In the genomic region with DNA sequence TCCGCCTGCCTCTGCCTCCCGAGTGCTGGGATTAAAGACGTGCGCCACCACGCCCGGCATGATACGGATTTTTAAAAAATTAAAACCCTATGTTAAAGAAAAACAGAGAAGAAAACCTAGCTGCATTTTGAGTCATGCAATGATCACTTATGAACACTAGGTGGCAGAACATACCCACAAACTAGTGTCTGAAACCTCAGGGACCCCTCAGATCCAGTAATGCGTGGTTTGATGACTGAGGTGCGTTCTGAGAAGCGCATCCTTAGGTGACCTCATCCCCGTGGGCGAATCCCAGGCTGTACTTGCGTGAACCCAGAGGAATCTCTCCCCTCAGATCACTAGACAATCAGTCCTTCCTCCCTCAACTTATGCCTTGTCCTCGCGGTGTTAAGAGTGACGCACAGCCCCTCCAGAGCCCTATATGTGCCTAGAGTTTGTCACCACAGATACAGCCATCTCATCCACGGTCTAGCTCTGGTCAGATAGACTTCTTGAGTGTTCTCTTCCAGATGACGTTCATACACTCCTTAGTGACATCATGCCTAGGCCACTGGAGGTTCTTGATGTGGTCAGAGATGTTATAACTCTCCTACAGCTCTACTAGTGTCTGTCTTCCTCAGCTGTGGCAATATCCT, we compare ENCODE assay signal across 9 mouse cellular contexts. TPM values are rescaled to one million over a fixed set of nuclear protein-coding genes. Genes with fewer than 3 reads are reported as not detected.
DNase-seq lines count a peak whose midpoint lies in the region; ATAC-seq and TF ChIP-seq lines count a peak whose summit lies in the region.
"Had no signal": no experiment of that assay in that cellular context is flagged by ENCODE, and none has a peak within 500 bp of the region (broad histone marks: within the 10 kb centered on the region; RNA-seq: fewer than 3 reads in every experiment).

No protein-coding gene starts in this region.

- DNase-seq in cerebellum, postnatal 14 days, result peak; percentile 45 to 55
- DNase-seq in cerebellum, adult 11 months, result no peak
- peak; percentile 68 for DNase-seq in embryonic facial prominence, embryonic 11.5 days (ENCODE audit: low spot score)
- no peak for DNase-seq in gastrocnemius, postnatal 10 days
- DNase-seq: liver, embryonic 13.5 days had no signal

- no peaks in the 10 kb centered on the region for H3K79me2 ChIP-seq in myocyte (ENCODE audit: control insufficient read depth, insufficient read depth)

- H3K4me1 ChIP-seq in ES-Bruce4 (ENCODE audit: control insufficient read depth, insufficient read depth, low read length), result peaks cover 3% of the 10 kb centered on the region
- H3K4me1 ChIP-seq in embryonic facial prominence, embryonic 11.5 days (ENCODE audit: control insufficient read depth, insufficient read depth, low read length), result no peaks in the 10 kb centered on the region
- no peaks in the 10 kb centered on the region for H3K4me1 ChIP-seq in hindbrain, embryonic 12.5 days
- H3K4me1 ChIP-seq in limb, embryonic 12.5 days (replicated peaks), result no peaks in the 10 kb centered on the region
- H3K4me1 ChIP-seq: liver, embryonic 13.5 days had no signal

- no peaks in the 10 kb centered on the region for H3K9me3 ChIP-seq in ES-Bruce4 (replicated peaks; ENCODE audit: control insufficient read depth, insufficient read depth, low read length, poor library complexity, severe bottlenecking)
- H3K9me3 ChIP-seq in embryonic facial prominence, embryonic 11.5 days (replicated peaks; ENCODE audit: control insufficient read depth, low read length), result no peaks in the 10 kb centered on the region
- H3K9me3 ChIP-seq in hindbrain, embryonic 12.5 days (replicated peaks), result no peaks in the 10 kb centered on the region
- H3K9me3 ChIP-seq in limb, embryonic 12.5 days, result no peaks in the 10 kb centered on the region
- H3K9me3 ChIP-seq: liver, embryonic 13.5 days had no signal

- TF ChIP-seq POLR2A in ES-Bruce4 (IDR thresholded peaks at IDR 0.05; ENCODE audit: insufficient read depth, low read length) (no peak), myocyte (IDR thresholded peaks at IDR 0.05; ENCODE audit: insufficient read length, low read depth) (no peak)

- H3K4me2 ChIP-seq in embryonic facial prominence, embryonic 11.5 days (ENCODE audit: low read depth, low read length), result no peak overlapping the region
- H3K4me2 ChIP-seq in hindbrain, embryonic 12.5 days (replicated peaks), result peak overlapping the region; percentile 36
- H3K4me2 ChIP-seq in limb, embryonic 12.5 days, result no peak overlapping the region
- peak overlapping the region; percentile 31 for H3K4me2 ChIP-seq in myocyte (ENCODE audit: low read depth)
- H3K4me2 ChIP-seq: liver, embryonic 13.5 days had no signal

- H3K9ac ChIP-seq in ES-Bruce4 (ENCODE audit: low read depth, poor library complexity, severe bottlenecking), result 0 out of 2 replicates have a peak overlapping the region, but pooled peaks have one; percentile 6
- H3K9ac ChIP-seq in embryonic facial prominence, embryonic 11.5 days (replicated peaks; ENCODE audit: low read length), result no peak overlapping the region
- no peak overlapping the region for H3K9ac ChIP-seq in hindbrain, embryonic 12.5 days
- H3K9ac ChIP-seq in limb, embryonic 12.5 days (replicated peaks), result no peak overlapping the region
- H3K9ac ChIP-seq: liver, embryonic 13.5 days had no signal

- H3ac ChIP-seq in myocyte (ENCODE audit: control insufficient read depth, insufficient read length), result no peak overlapping the region

- peak; percentile 26 for TF ChIP-seq CTCF in ES-Bruce4 (IDR thresholded peaks at IDR 0.05; ENCODE audit: low read depth, low read length)

- no peak overlapping the region for H3K27ac ChIP-seq in ES-Bruce4 (ENCODE audit: insufficient read depth, low read length)
- H3K27ac ChIP-seq in embryonic facial prominence, embryonic 11.5 days (replicated peaks; ENCODE audit: low read depth, low read length), result no peak overlapping the region
- no peak overlapping the region for H3K27ac ChIP-seq in hindbrain, embryonic 12.5 days
- no peak overlapping the region for H3K27ac ChIP-seq in limb, embryonic 12.5 days
- H3K27ac ChIP-seq: liver, embryonic 13.5 days had no signal

- no peaks in the 10 kb centered on the region for H3K27me3 ChIP-seq in ES-Bruce4 (ENCODE audit: control insufficient read depth, insufficient read depth, low read length, poor library complexity, severe bottlenecking)
- no peaks in the 10 kb centered on the region for H3K27me3 ChIP-seq in embryonic facial prominence, embryonic 11.5 days (ENCODE audit: control insufficient read depth, insufficient read depth, low read length)
- no peaks in the 10 kb centered on the region for H3K27me3 ChIP-seq in hindbrain, embryonic 12.5 days
- no peaks in the 10 kb centered on the region for H3K27me3 ChIP-seq in limb, embryonic 12.5 days
- no peaks in the 10 kb centered on the region for H3K27me3 ChIP-seq in myocyte (ENCODE audit: control insufficient read depth, insufficient read depth, insufficient read length)
- H3K27me3 ChIP-seq: liver, embryonic 13.5 days had no signal

- ATAC-seq in embryonic facial prominence, embryonic 11.5 days (replicated peaks; ENCODE audit: insufficient number of reproducible peaks, low FRiP score, low TSS enrichment, low read depth), result peak; percentile 78; the same call in 1 of the 2 replicates
- peak; percentile 58; the same call in 1 of the 2 replicates for ATAC-seq in hindbrain, embryonic 12.5 days (ENCODE audit: low FRiP score)
- peak; percentile 52; the same call in 1 of the 2 replicates for ATAC-seq in limb, embryonic 12.5 days (ENCODE audit: insufficient number of reproducible peaks, insufficient read depth, low FRiP score, low TSS enrichment, low read depth)

- TF ChIP-seq EP300 in ES-Bruce4 (IDR thresholded peaks at IDR 0.05; ENCODE audit: insufficient read depth, low read depth, low read length), result no peak

- no peaks in the 10 kb centered on the region for H3K36me3 ChIP-seq in ES-Bruce4 (ENCODE audit: control insufficient read depth, insufficient read depth, low read length, poor library complexity, severe bottlenecking)
- H3K36me3 ChIP-seq in embryonic facial prominence, embryonic 11.5 days (replicated peaks; ENCODE audit: control insufficient read depth, insufficient read depth, low read depth, low read length), result no peaks in the 10 kb centered on the region
- no peaks in the 10 kb centered on the region for H3K36me3 ChIP-seq in hindbrain, embryonic 12.5 days
- no peaks in the 10 kb centered on the region for H3K36me3 ChIP-seq in limb, embryonic 12.5 days
- no peaks in the 10 kb centered on the region for H3K36me3 ChIP-seq in myocyte (ENCODE audit: control insufficient read depth, insufficient read depth)
- H3K36me3 ChIP-seq: liver, embryonic 13.5 days had no signal

- H3K4me3 ChIP-seq in ES-Bruce4 (ENCODE audit: low read depth, low read length) (no peak overlapping the region), myocyte (no peak overlapping the region)
- H3K4me3 ChIP-seq in embryonic facial prominence, embryonic 11.5 days (ENCODE audit: low read depth, low read length), result no peak overlapping the region
- no peak overlapping the region for H3K4me3 ChIP-seq in hindbrain, embryonic 12.5 days
- no peak overlapping the region for H3K4me3 ChIP-seq in limb, embryonic 12.5 days (replicated peaks)
- H3K4me3 ChIP-seq: liver, embryonic 13.5 days had no signal

- 22% methylated on average over 18 of the region's 18 CpGs for WGBS in embryonic facial prominence, embryonic 11.5 days
- WGBS in hindbrain, embryonic 12.5 days, result 22% methylated on average over 18 of the region's 18 CpGs
- WGBS in limb, embryonic 12.5 days, result 25% methylated on average over 18 of the region's 18 CpGs

TF ChIP-seq in myocyte, 11 proteins besides CTCF, POLR2A, EP300 and RAD21:
- TF ChIP-seq MAX (IDR thresholded peaks at IDR 0.05; ENCODE audit: low read depth), result no peak
- TF ChIP-seq TCF3 (IDR thresholded peaks at IDR 0.05; ENCODE audit: insufficient read length, low read depth), result no peak
- no peak for TF ChIP-seq SRF (IDR thresholded peaks at IDR 0.05; ENCODE audit: control insufficient read depth, insufficient read length, low read depth)
- no peak for TF ChIP-seq CEBPB (IDR thresholded peaks at IDR 0.05; ENCODE audit: insufficient read depth, poor library complexity, severe bottlenecking)
- no peak for TF ChIP-seq USF1 (IDR thresholded peaks at IDR 0.05; ENCODE audit: low read depth)
- no peak for TF ChIP-seq MYOD1 (IDR thresholded peaks at IDR 0.05; ENCODE audit: control insufficient read depth in 1 of 3, insufficient read length in 2 of 3, low read depth in 2 of 3)
- TF ChIP-seq TCF12 (IDR thresholded peaks at IDR 0.05; ENCODE audit: insufficient read depth, poor library complexity, severe bottlenecking), result no peak
- TF ChIP-seq MYOG (IDR thresholded peaks at IDR 0.05; ENCODE audit: control insufficient read depth in 1 of 3, insufficient read depth in 1 of 3, insufficient read length in 2 of 3, low read depth in 2 of 3), result no peak
- TF ChIP-seq E2F4 (IDR thresholded peaks at IDR 0.05; ENCODE audit: insufficient read depth), result no peak
- no peak for TF ChIP-seq POLR2AphosphoS2 (IDR thresholded peaks at IDR 0.05; ENCODE audit: insufficient read length, low read depth)
- TF ChIP-seq REST (IDR thresholded peaks at IDR 0.05; ENCODE audit: insufficient read depth, insufficient read length), result no peak

RNA-seq across cellular contexts. Expression of a gene that starts 14.9 kb away (rescaled TPM):
- 110 and 119 TPM in 2 replicates for polyA plus RNA-seq in ES-Bruce4 (2011; ENCODE audit: insufficient read depth, insufficient read length, low read depth, missing spikeins)
- polyA plus RNA-seq in embryonic facial prominence, embryonic 11.5 days (2014; fragmentation: Nextera tagmentation; extraction: Ambion mirVana), result 20.4 and 23.4 TPM in 2 replicates
- polyA plus RNA-seq in hindbrain, embryonic 12.5 days (2016; fragmentation: Nextera tagmentation; extraction: Ambion mirVana), result 23.2 and 29.3 TPM in 2 replicates
- polyA plus RNA-seq in limb, embryonic 12.5 days (2016; fragmentation: Nextera tagmentation; extraction: Ambion mirVana), result 23.7 and 23.8 TPM in 2 replicates
- polyA plus RNA-seq in myocyte (2012; fragmentation: generic; extraction: Trizol), result 14.1 TPM
- 10 to 100 TPM; 25.8 to 32.5 TPM for total RNA-seq in gastrocnemius, postnatal 10 days (2021)

RNA-seq across cellular contexts. Expression of a gene that starts 59.9 kb away (rescaled TPM):
- polyA plus RNA-seq in ES-Bruce4 (2011; ENCODE audit: insufficient read depth, insufficient read length, low read depth, missing spikeins) (2.2 and 3.1 TPM in 2 replicates), myocyte (2012; fragmentation: generic; extraction: Trizol) (0.35 TPM)
- polyA plus RNA-seq in embryonic facial prominence, embryonic 11.5 days (2014; fragmentation: Nextera tagmentation; extraction: Ambion mirVana), result 0.68 and 1.1 TPM in 2 replicates
- 0.33 and 0.58 TPM in 2 replicates for polyA plus RNA-seq in hindbrain, embryonic 12.5 days (2016; fragmentation: Nextera tagmentation; extraction: Ambion mirVana)
- 1.2 and 2.1 TPM in 2 replicates for polyA plus RNA-seq in limb, embryonic 12.5 days (2016; fragmentation: Nextera tagmentation; extraction: Ambion mirVana)
- total RNA-seq in gastrocnemius, postnatal 10 days (2021), result under 1 TPM; 0.12 to 0.43 TPM

Comparison
In these comparisons a context has a peak if more than half of its experiments do, and no peak if none do; other contexts are left out.
1. DNase-seq: peak in cerebellum, postnatal 14 days (2 of 2) and embryonic facial prominence, embryonic 11.5 days (single experiment); none in cerebellum, adult 11 months (single experiment) and gastrocnemius, postnatal 10 days (single experiment).
2. H3K4me2 ChIP-seq: peak in hindbrain, embryonic 12.5 days (single experiment) and myocyte (single experiment); none in embryonic facial prominence, embryonic 11.5 days (single experiment) and limb, embryonic 12.5 days (single experiment).
3. Peak in every context shown above with its lines, with median percentiles within 50 percentile points of each other: ATAC-seq.